Mouse (Mus musculus) gastrocnemius, postnatal 10 days (tissue): ENCODE data around the gene Setd2. TPM values are rescaled to one million over a fixed set of nuclear protein-coding genes. Genes with fewer than 3 reads are reported as not detected.

ENCODE experiments used
- DNase-seq: peaks from one replicate; pipeline ENCODE4 v3.0.0; 2021; ENCODE audit warnings: mixed read lengths
- total RNA-seq, 2 experiments: library from RNA; stranded (reverse); gene quantifications; 2 replicates each; pipeline ENCODE4 v1.2.3; 2021

The Setd2 gene
- total RNA-seq, 2 experiments from 2014 or later, result 38.0 to 47.3 TPM

GRCm38 (mm10) chr9:110623416-110624195 is 91.2 kb downstream of the Setd2 start:
- DNase-seq, result no peak

DNA sequence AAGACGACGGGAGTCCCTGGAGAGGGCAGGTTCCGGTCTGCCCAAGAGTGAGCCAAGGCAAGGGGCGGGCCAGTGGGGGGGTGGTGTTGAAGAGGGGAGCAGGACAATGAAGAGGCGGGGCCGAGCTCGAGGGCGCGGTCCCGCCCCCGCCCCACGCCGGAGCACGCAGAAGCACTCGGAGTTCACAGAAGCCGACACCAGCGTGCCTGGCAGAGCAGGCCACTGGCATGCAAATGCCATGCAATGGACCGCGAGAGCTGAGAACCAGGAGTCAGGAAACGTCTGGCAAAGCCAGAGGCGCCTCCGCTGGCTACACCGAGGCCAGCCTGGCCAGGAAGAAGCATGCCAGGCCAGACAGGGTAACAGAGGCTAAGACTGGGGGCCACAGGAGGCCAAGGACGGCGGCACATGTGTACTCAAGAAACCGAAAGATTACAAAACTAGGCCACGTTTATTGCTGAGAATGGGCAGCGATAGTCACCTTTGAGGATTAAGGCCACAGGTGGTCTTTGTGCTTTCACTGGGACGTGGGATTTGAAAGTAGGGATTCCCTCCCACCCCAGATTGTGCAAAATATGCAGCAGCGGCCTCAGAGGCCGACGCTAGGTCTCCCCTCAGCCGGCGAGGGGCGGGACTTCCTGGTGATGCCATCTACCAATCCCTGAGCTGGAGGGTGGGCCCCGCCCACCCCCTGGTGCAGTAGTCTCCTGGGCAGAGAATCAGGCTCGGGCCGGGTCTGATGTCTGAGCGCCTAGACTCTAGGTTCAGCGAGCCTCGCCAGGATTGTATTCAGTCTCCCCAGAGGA is 92.2 kb downstream of the Setd2 start, which contains the start of gene Nradd:
TSS of gene Nradd (minus strand) at position 92 of the 806 bp plus-strand sequence.
- peak; percentile 85 for DNase-seq

GRCm38 (mm10) chr9:110625350-110625908 is 93.0 kb downstream of the Setd2 start:
- no peak for DNase-seq

GRCm38 (mm10) chr9:110630171-110630570 is 97.8 kb downstream of the Setd2 start:
- no peak for DNase-seq

- DNase-seq, result peak; percentile 75
These were observed 98.8 kb downstream of the Setd2 start for GRCm38 (mm10) chr9:110631191-110631590.

- no peak for DNase-seq
These were observed 99.4 kb downstream of the Setd2 start for GRCm38 (mm10) chr9:110631651-110632275.

GRCm38 (mm10) chr9:110632671-110633070 is 100.3 kb downstream of the Setd2 start:
- no peak for DNase-seq

- no peak for DNase-seq
These were observed 101.5 kb downstream of the Setd2 start for GRCm38 (mm10) chr9:110633882-110634281.

DNA sequence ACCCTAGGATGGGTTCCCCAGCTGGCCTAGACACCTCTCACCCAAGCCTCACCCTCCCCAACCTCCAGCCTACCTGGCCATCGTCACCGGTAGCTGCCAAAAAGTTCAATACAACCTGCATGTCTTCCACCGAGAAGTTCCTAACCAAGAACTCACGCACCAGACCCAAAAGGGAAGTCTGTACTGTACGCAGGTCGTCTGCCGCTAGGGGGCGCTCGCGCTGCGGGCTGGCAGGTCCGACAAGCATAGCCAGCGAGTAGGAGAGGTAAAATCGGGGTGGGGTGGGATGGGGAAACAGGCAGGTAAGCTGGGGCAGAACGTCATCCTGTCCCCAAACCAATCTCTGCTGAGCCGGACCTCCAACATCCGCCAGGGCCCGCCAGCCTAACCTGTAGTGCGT is 102.8 kb downstream of the Setd2 start:
- DNase-seq, result peak; percentile 98

DNA sequence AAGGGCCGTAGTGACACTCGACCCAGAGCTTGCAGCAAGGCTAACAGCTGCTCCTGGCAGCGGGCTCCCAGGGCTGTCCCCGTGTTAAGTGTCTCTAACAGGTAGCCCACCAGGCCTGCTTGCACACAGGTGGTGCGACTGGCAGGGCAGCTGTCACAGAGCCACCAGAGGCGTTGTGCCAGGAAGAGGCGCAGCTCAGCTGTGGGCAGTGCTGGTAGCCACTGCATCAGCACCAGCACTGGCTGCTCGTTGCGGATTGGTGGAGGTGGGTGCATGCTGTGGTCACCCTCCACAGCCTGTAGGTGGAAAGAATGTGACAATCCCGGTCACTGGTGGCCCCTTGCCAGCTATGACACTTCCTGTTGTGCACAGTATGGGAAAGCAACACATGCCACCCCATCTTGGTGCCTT is 106.2 kb downstream of the Setd2 start:
- DNase-seq, result no peak

DNA sequence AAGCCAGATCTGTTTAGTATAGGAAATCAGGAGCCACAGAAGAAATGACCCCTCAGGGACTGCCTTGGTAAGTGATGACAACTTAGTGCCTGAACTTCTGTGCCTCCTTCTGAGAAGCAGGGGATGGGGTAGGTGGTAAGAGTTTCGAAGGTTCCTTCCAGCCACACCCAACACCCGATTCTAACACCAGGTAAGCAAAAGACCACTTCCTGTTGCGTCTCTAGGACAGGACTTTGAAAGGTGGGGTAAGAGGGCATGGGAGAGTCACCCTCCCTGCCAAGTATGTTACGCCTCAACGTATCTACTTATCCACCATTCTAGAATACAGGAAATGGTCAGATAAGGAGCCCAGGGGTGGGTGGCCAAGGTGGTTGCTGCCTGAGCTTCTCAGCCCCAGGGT is 108.6 kb downstream of the Setd2 start:
- no peak for DNase-seq

- no peak for DNase-seq
These were observed 110.6 kb downstream of the Setd2 start for GRCm38 (mm10) chr9:110642812-110643524.

DNA sequence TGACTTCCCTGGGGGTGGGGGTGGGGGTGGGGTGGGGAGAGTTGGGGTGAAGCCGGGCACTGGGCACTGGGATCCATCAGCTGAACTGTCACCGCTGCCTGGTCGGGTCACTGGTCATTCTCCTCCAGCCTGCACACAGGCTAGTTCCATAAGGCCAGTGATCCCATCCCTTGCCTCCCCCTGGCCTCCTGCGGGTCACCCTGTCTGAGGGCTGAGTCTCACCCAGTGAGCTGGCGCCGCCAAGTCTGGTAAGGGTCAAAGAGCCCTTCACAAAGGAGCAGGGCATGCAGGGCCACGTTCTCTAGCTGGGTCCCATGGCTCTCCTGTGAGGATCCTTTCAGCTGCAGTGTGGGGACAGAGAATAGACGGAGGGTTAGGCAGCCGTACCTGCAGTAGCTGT is 111.4 kb downstream of the Setd2 start:
- DNase-seq, result no peak

- DNase-seq, result no peak
These were observed 111.9 kb downstream of the Setd2 start for GRCm38 (mm10) chr9:110644295-110644694.

- DNase-seq, result no peak
These were observed 112.8 kb downstream of the Setd2 start for GRCm38 (mm10) chr9:110645219-110645618.

- no peak for DNase-seq
These were observed 117.4 kb downstream of the Setd2 start for GRCm38 (mm10) chr9:110649775-110650174.

GRCm38 (mm10) chr9:110651931-110652722 is 119.7 kb downstream of the Setd2 start:
- DNase-seq, result no peak

DNA sequence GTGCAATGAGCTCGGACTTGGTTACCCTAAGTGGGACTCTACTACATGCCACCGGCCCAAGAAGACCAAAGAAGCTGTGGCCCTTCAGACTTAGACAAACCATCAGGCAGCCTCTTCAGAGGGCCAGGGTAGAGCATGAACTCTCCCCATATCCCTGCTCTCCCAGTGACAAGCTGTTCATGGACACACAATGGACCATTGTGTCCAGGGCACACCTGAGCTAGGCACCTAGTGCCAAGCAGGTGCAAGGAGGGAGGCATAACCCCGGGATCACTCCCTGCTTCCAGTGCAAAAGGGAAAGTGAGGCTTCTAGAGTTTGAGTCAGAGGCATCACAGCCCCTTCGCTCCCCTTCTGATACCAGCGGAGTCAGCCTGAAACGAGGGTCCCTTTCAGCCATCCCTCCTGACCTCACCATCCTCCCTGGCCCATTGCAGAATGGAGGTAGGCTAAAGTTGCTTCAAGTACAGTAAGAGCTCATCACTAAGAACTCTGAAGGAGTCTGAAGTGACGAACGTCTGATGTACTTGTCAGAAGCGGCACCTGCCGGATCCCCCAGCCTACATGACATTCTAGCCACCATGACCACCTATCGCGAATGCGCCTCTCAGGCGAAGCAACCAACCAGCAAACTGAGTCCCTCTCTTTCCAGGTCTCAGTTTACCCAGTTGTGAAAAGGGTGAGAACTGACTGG is 120.7 kb downstream of the Setd2 start:
- DNase-seq, result no peak

DNA sequence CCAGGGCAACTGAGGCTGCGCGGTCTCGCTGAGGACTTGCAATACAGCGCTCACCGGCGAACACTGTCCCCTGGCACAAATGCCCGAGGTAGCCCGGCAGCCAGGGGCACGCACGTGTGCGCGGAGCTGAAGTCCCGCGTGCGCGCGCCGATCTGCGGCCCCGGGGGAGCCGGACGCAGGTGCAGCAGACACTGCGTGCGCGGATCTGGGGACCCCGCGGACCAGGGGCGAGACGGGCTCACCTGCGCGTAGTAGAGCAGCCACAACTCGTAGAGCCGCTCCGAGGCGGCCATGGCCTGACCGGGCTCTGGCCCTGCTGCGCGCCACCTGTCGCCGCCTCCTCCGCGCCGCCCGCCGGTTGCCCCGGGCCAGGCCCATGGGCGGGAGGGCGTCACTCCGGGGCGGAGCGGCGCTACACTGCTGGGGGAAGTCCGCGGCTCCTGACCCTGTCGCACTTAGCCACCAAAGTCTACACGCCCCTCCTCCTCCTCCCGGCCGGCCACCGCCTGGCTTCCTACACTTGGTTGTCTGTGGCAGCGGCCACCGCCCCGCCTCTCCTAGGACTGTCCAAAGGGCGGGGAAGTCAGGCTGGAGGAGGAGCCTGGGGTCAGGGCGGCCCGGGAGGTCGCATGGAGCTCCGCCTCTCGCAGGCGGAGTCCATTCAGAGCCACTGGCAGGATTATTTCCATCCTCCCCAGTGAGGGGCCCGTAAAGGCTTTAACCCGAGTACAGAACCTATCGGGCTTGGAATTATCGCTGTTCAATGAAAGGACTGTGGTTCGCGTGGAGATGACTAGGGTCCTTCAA is 121.5 kb downstream of the Setd2 start, which contains the start of gene Nbeal2:
TSS of gene Nbeal2 (minus strand) at position 507 of the 807 bp plus-strand sequence.
- DNase-seq, result peak; percentile 86
